Mouse (Mus musculus): Measurements from ENCODE around the gene Olfr1036.
"Not testable (repeated sequence)": the region's sequence is repeated elsewhere in the genome, so short reads cannot be mapped to it uniquely, and the experiment has no call there.

Gene Olfr1036

GRCm38 (mm10) chr2:86073692-86074091 is at the start of gene Olfr1036:
Olfr1036 (plus strand) TSS chr2:86073992.
- DNase-seq, result not testable (repeated sequence)

DNA sequence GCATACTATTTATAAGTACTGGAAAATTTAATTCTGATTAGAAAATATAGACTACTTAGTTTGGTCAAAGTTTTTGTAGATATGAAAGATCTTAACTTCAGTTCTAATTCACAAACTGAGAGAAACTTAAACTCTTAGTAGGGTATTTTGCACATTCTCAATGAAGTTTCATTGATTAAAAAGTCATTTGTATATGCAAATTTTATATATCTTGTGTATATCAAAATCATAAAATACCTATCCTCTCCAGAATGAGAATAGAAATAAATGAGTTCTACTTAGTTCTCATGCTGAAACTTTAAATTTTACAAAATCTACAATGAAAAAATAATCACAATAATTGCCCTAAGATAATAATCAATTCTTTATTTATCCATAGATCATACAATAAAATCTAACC is 28.2 kb upstream of the Olfr1036 start, which contains the start of gene Olfr1034:
Olfr1034 (plus strand) TSS at position 301 of the 400 bp plus-strand sequence.
- DNase-seq, result no peak

GRCm38 (mm10) chr2:86050777-86051176 is 23.0 kb upstream of the Olfr1036 start:
- DNase-seq, result not testable (repeated sequence)

DNA sequence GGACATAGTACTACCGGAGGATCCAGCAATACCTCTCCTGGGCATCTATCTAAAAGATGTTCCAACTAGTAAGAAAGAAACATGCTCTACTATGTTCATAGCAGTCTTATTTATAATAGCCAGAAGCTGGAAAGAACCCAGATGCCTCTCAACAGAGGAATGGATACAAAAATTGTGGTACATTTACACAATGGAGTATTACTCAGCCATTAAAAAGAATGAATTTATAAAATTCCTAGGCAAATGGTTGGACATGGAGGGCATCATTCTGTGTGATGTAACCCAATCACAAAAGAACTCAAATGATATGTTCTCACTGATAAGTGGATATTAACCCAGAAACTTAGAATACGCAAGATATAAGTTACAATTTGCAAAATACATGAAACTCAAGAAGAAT is 10.0 kb upstream of the Olfr1036 start:
- not testable (repeated sequence) for DNase-seq

GRCm38 (mm10) chr2:86070189-86070588 is 3.6 kb upstream of the Olfr1036 start:
- no peak for DNase-seq

DNA sequence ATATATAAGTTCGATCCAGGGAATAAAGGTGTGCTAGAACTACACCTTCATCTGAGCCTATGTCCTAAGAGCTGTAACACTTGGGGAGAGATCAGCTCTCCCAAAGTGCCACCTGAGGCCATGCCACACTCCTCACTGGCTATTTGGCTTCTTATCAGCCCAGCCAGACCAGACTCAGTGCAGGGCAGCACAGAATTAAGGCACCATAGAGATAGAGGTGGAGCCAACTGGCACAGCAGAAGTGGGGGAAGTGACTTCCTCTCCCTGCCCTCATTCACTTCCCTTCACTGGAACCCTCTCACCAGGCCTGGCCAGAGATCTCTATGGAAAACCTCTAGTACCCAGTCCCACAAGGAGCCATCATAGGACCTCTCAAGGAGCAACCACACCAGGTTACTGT is 6.7 kb downstream of the Olfr1036 start:
- DNase-seq, result not testable (repeated sequence)

GRCm38 (mm10) chr2:86087285-86087684 is 13.5 kb downstream of the Olfr1036 start, which contains the start of gene Olfr1037:
Olfr1037 (minus strand) TSS chr2:86087385.
- DNase-seq, result no peak
